12 mouse cellular contexts compared by ENCODE assay signal in the genomic region with DNA sequence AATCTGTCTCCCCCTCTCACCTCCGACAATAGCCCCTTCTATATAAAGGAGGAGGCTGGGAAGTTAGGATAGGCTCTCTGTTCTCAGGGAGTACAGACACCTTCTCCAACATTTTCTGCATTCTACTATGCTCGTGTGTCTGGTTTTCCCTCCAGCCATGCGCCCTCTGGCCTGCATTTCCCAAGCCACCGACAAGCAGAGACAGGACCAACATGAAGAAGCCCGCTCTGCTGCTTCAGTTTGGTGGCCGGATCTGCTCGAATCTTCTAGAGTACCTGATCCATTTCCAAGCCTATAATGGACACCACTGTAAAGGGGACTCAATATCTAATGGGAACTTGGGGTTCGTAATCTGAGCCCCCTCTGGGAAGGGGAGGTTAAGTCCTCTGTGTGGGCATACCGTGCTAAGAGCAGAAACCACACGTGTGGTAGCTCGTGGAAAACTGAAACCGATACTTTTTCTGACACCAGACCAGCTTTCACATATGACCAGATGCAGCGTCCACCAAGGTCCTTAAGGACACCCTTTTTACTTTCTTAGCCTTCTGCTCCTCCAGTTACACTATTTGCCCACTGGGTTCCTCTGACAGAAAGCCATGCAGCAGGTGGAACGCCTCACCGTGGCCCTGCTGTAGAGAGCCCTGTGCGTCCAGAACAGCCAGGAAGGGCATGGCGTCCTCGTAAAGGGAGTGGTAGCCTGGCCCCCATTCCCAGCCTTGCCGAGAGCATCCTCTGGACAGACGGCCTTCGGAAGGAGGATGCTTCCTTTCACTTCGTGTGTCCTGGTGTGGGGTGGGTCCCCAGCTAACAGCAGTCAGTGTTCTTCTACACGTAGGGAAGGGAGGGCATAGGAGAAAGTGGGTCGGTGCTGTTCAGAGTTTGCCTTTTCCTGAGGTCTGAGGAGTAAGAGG. TPM values are rescaled to one million over a fixed set of nuclear protein-coding genes. Genes with fewer than 3 reads are reported as not detected.
DNase-seq lines count a peak whose midpoint lies in the region; TF ChIP-seq lines count a peak whose summit lies in the region.
"Had no signal": no experiment of that assay in that cellular context is flagged by ENCODE, and none has a peak within 500 bp of the region (broad histone marks: within the 10 kb centered on the region; RNA-seq: fewer than 3 reads in every experiment).

No protein-coding gene starts in this region.

- no peaks in the 10 kb centered on the region for H3K79me2 ChIP-seq in CH12.LX (replicated peaks; ENCODE audit: control insufficient read depth, extremely low read depth, insufficient read depth, poor library complexity, severe bottlenecking)

- H3K4me1 ChIP-seq in CH12.LX (ENCODE audit: control insufficient read depth in 1 of 2, insufficient read depth in 2 of 2) = peaks cover 0 to 4% of the 10 kb centered on the region in 2 experiments; a peak in 1 of 4 replicates
- H3K4me1 ChIP-seq in cerebellum, adult 2 months (ENCODE audit: control insufficient read depth, insufficient read depth, low read length) = no peaks in the 10 kb centered on the region

- WGBS in cerebellum, adult 2 months = 84% methylated on average over 24 of the region's 24 CpGs

- TF ChIP-seq RAD21 in CH12.LX (IDR thresholded peaks at IDR 0.05; ENCODE audit: low read depth, low read length) = no peak

- TF ChIP-seq POLR2A in CH12.LX (IDR thresholded peaks at IDR 0.05; ENCODE audit: low read depth, low read length) = no peak
- no peak for TF ChIP-seq POLR2A in cerebellum, adult 2 months (IDR thresholded peaks at IDR 0.05; ENCODE audit: borderline replicate concordance, insufficient read depth, low read length)

- in situ Hi-C loops in CH12.LX (cut with MboI; ENCODE audit: low pct_ligation_motif_present, low pct_unique_long_range_greater_than_20kb, low sequenced_read_pairs) = no loop called here

- intact Hi-C loops in gastrocnemius, postnatal 36 days (cut with DNase I) = no loop called here

- no peak overlapping the region for H3K27ac ChIP-seq in CH12.LX (ENCODE audit: insufficient read depth, low read depth)
- no peak overlapping the region for H3K27ac ChIP-seq in cerebellum, adult 2 months (ENCODE audit: insufficient read depth, low read length)
- H3K27ac ChIP-seq: lung, embryonic 15.5 days had no signal

- H3K4me2 ChIP-seq in CH12.LX (ENCODE audit: insufficient read depth, low read depth, poor library complexity, severe bottlenecking) = peak overlapping the region; percentile 39
- H3K4me2 ChIP-seq: lung, embryonic 15.5 days had no signal

- no peaks in the 10 kb centered on the region for H3K9me3 ChIP-seq in CH12.LX (replicated peaks; ENCODE audit: low read length)
- H3K9me3 ChIP-seq: G1E; lung, embryonic 15.5 days had no signal

- no peak overlapping the region; the same call in 1 of the 2 replicates for H3K9ac ChIP-seq in CH12.LX (ENCODE audit: insufficient read depth, low read depth)
- H3K9ac ChIP-seq: lung, embryonic 15.5 days had no signal

- H3K36me3 ChIP-seq in CH12.LX (replicated peaks in 1 of 2; ENCODE audit: control insufficient read depth in 1 of 2, insufficient read depth in 1 of 2, low read length in 1 of 2) = no peaks in the 10 kb centered on the region
- H3K36me3 ChIP-seq: G1E; lung, embryonic 15.5 days had no signal

- TF ChIP-seq CTCF in CH12.LX (conservative IDR thresholded peaks at IDR 0.05 in 1 of 2, IDR thresholded peaks at IDR 0.05 in 1 of 2; ENCODE audit: low read depth in 2 of 2, low read length in 2 of 2) = no peak
- no peak for TF ChIP-seq CTCF in cerebellum, adult 2 months (IDR thresholded peaks at IDR 0.05; ENCODE audit: borderline replicate concordance, insufficient read depth, low read depth, low read length)

- dilution Hi-C loops in CH12.LX (cut with MboI; ENCODE audit: extremely low pct_ligation_motif_present, extremely low pct_unique_long_range_greater_than_20kb, low sequenced_read_pairs) = no loop called here

- no peak for TF ChIP-seq EP300 in CH12.LX (IDR thresholded peaks at IDR 0.05; ENCODE audit: low read length)

- no peaks in the 10 kb centered on the region for H3K27me3 ChIP-seq in CH12.LX (replicated peaks)
- no peaks in the 10 kb centered on the region for H3K27me3 ChIP-seq in cerebellum, adult 2 months (ENCODE audit: control insufficient read depth, insufficient read depth, low read length)
- H3K27me3 ChIP-seq: lung, embryonic 15.5 days had no signal

- DNase-seq in gastrocnemius, adult 18-20 months (ENCODE audit: low spot score) = peak; percentile 62
- DNase-seq in gastrocnemius, postnatal 36 days = no peak
- peak; percentile 47 for DNase-seq in kidney, adult 18-20 months
- DNase-seq in kidney, adult 8-10 months = no peak
- no peak for DNase-seq in CH12.LX (ENCODE audit: extremely low read depth)
- peak; percentile 53 for DNase-seq in kidney, postnatal 10 days
- DNase-seq in cerebellum, adult 2 months = no peak
- no peak for DNase-seq in c-Kit-positive CD71-positive TER-119-positive erythroid progenitor cells, embryonic 14.5 days (ENCODE audit: low spot score)
- DNase-seq: adrenal gland, postnatal 25 days; liver had no signal

- peak overlapping the region in 1 of 3 experiments; percentile 31 for H3K4me3 ChIP-seq in CH12.LX (replicated peaks in 1 of 3; ENCODE audit: low read depth in 2 of 3, low read length in 2 of 3, poor library complexity in 1 of 3)
- H3K4me3 ChIP-seq in cerebellum, adult 2 months (replicated peaks; ENCODE audit: insufficient read depth, low read depth, low read length) = no peak overlapping the region
- H3K4me3 ChIP-seq: lung, embryonic 15.5 days had no signal

TF ChIP-seq in CH12.LX, 34 proteins besides CTCF, POLR2A, EP300 and RAD21:
- TF ChIP-seq E2F4 (IDR thresholded peaks at IDR 0.05; ENCODE audit: insufficient replicate concordance, low read depth, low read length) (no peak), BHLHE40 (IDR thresholded peaks at IDR 0.05; ENCODE audit: low read depth, low read length) (peak; percentile 70), IRF4 (IDR thresholded peaks at IDR 0.05; ENCODE audit: low read depth, low read length) (peak; percentile 16; the same call in 1 of the 2 replicates)

RNA-seq across cellular contexts. Expression of gene Cyb5b, which starts 17.6 kb away (rescaled TPM):
- 10 to 100 TPM; 33.2 to 38.3 TPM for total RNA-seq in gastrocnemius, adult 18-20 months (2021)
- total RNA-seq in gastrocnemius, postnatal 36 days (2021) = 10 to 100 TPM; 29.6 to 30.8 TPM
- total RNA-seq in CH12.LX (2012; rRNA removed) (74.0 and 90.8 TPM in 2 replicates), CH12.LX (2014; rRNA removed) (146 and 156 TPM in 2 replicates)
- polyA plus RNA-seq in CH12.LX (2012; ENCODE audit: insufficient read length, low read depth) = 107 and 108 TPM in 2 replicates
- polyA plus RNA-seq in cerebellum, adult 2 months (2012; rRNA removed) = 87.2 and 90.3 TPM in 2 replicates

RNA-seq across cellular contexts. Expression of gene Terf2, which starts 36.5 kb away (rescaled TPM):
- total RNA-seq in gastrocnemius, adult 18-20 months (2021) = 10 to 100 TPM; 11.5 to 13.9 TPM
- 10 to 100 TPM in 1 of 2 experiments, 1 to 10 TPM in 1; 8.6 to 11.4 TPM for total RNA-seq in gastrocnemius, postnatal 36 days (2021)
- 12.5 and 14.5 TPM in 2 replicates for total RNA-seq in CH12.LX (2012; rRNA removed)
- total RNA-seq in CH12.LX (2014; rRNA removed) = 18.3 and 21.0 TPM in 2 replicates
- polyA plus RNA-seq in CH12.LX (2012; ENCODE audit: insufficient read length, low read depth) = 33.2 and 33.7 TPM in 2 replicates
- polyA plus RNA-seq in cerebellum, adult 2 months (2012; rRNA removed) = 31.7 and 33.3 TPM in 2 replicates

Comparison
In these comparisons a context has a peak if more than half of its experiments do, and no peak if none do; other contexts are left out.
1. DNase-seq: peak in gastrocnemius, adult 18-20 months (single experiment), kidney, adult 18-20 months (single experiment) and kidney, postnatal 10 days (single experiment); none in gastrocnemius, postnatal 36 days (0 of 2), kidney, adult 8-10 months (0 of 2), CH12.LX (single experiment), cerebellum, adult 2 months (0 of 2) and c-Kit-positive CD71-positive TER-119-positive erythroid progenitor cells, embryonic 14.5 days (single experiment).